Mouse (Mus musculus) common myeloid progenitor, adult 5-6 weeks (primary cell): ENCODE data around the gene Fam102a. TPM values are rescaled to one million over a fixed set of nuclear protein-coding genes. Genes with fewer than 3 reads are reported as not detected.
A peak's percentile ranks its signal among the peaks of the same experiment; 100 is the strongest.
"Not testable (repeated sequence)": the region's sequence is repeated elsewhere in the genome, so short reads cannot be mapped to it uniquely, and the experiment has no call there.

Source experiments
- ATAC-seq: replicated peaks from 2 replicates; pipeline ENCODE4 v1.8.0; 2016; ENCODE audit warnings: low read depth, mild to moderate bottlenecking, moderate TSS enrichment, inconsistent platforms; ENCODE audit not compliant: poor library complexity, severe bottlenecking
- total RNA-seq: library from RNA; stranded (forward); fragments of 200-1000, 187-1606 nt; gene quantifications from 2 replicates; pipeline ENCODE4 v1.2.3, GENCODE M21; 2017

Gene Fam102a
- total RNA-seq, result 3.6 and 3.9 TPM in 2 replicates

- peak; percentile 86 for ATAC-seq
These were observed at the start of gene Fam102a for GRCm38 (mm10) chr2:32534733-32535471. Gene Fam102a, plus strand, starts transcription at chr2:32535332.

GRCm38 (mm10) chr2:32485751-32486150, 49.4 kb upstream of the Fam102a start:
- no peak for ATAC-seq

GRCm38 (mm10) chr2:32486155-32486554, 49.0 kb upstream of the Fam102a start:
- ATAC-seq, result no peak

GRCm38 (mm10) chr2:32487124-32487623, 48.0 kb upstream of the Fam102a start:
- peak; percentile 85 for ATAC-seq

GRCm38 (mm10) chr2:32488679-32489078, 46.5 kb upstream of the Fam102a start:
- ATAC-seq, result peak; percentile 77

GRCm38 (mm10) chr2:32490730-32491129, 44.4 kb upstream of the Fam102a start:
- ATAC-seq, result not testable (repeated sequence)

- ATAC-seq, result no peak
These were observed 42.5 kb upstream of the Fam102a start for GRCm38 (mm10) chr2:32492661-32493060.

GRCm38 (mm10) chr2:32493301-32493701, 41.8 kb upstream of the Fam102a start:
- peak; percentile 7 for ATAC-seq

GRCm38 (mm10) chr2:32494522-32494921, 40.6 kb upstream of the Fam102a start:
- ATAC-seq, result 0 out of 2 replicates have a peak, but pooled peaks have one; percentile 7

- peak; percentile 91 for ATAC-seq
These were observed 39.9 kb upstream of the Fam102a start for GRCm38 (mm10) chr2:32495185-32495726.

GRCm38 (mm10) chr2:32496190-32496589, 38.9 kb upstream of the Fam102a start:
- no peak for ATAC-seq

- ATAC-seq, result no peak
These were observed 35.8 kb upstream of the Fam102a start for GRCm38 (mm10) chr2:32499365-32499764.

- no peak for ATAC-seq
These were observed 34.7 kb upstream of the Fam102a start for GRCm38 (mm10) chr2:32500461-32500860.

- no peak for ATAC-seq
These were observed 33.3 kb upstream of the Fam102a start for GRCm38 (mm10) chr2:32501754-32502324.

- 0 out of 2 replicates have a peak, but pooled peaks have one; percentile 20 for ATAC-seq
These were observed 32.3 kb upstream of the Fam102a start for GRCm38 (mm10) chr2:32502843-32503242.

- ATAC-seq, result no peak
These were observed 31.5 kb upstream of the Fam102a start for GRCm38 (mm10) chr2:32503588-32503987.

GRCm38 (mm10) chr2:32505536-32505935, 29.6 kb upstream of the Fam102a start:
- ATAC-seq, result no peak

- ATAC-seq, result peak; percentile 55
These were observed 28.2 kb upstream of the Fam102a start for GRCm38 (mm10) chr2:32506673-32507668.

GRCm38 (mm10) chr2:32507906-32508305, 27.2 kb upstream of the Fam102a start:
- no peak for ATAC-seq

GRCm38 (mm10) chr2:32509287-32509686, 25.8 kb upstream of the Fam102a start:
- ATAC-seq, result no peak
